Mouse (Mus musculus): ENCODE results near the gene Nelfb.

- TF ChIP-seq CTCF (IDR thresholded peaks at IDR 0.05; ENCODE audit: borderline replicate concordance, extremely low read depth, insufficient read depth, insufficient read length) (no peak), POLR2A (IDR thresholded peaks at IDR 0.05; ENCODE audit: borderline replicate concordance, extremely low read depth, insufficient read depth, insufficient read length, poor library complexity, severe bottlenecking) (no peak)
These were observed 22.8 kb upstream of the Nelfb start, which contains the start of gene Slc34a3 for GRCm38 (mm10) chr2:25234050-25234449.
